Mouse (Mus musculus) erythroblast, embryonic 14.5 days (primary cell): ENCODE data around the gene Elane.

Experiments used
- GATA1 ChIP-seq: IDR thresholded peaks from 2 replicates; pipeline ENCODE4 v1.6.1; 2012; ENCODE audit warnings: low read length, inconsistent platforms, mixed read lengths
- TAL1 ChIP-seq: IDR thresholded peaks from 3 replicates; pipeline ENCODE4 v1.6.1; 2012; ENCODE audit warnings: low read length, inconsistent platforms, mixed read lengths

- TF ChIP-seq GATA1: no peak
- no peak for TF ChIP-seq TAL1
These were observed 50.4 kb downstream of the Elane start for GRCm38 (mm10) chr10:79936284-79936910.
